Mouse (Mus musculus): ENCODE measurements around the gene Klk12.

DNA sequence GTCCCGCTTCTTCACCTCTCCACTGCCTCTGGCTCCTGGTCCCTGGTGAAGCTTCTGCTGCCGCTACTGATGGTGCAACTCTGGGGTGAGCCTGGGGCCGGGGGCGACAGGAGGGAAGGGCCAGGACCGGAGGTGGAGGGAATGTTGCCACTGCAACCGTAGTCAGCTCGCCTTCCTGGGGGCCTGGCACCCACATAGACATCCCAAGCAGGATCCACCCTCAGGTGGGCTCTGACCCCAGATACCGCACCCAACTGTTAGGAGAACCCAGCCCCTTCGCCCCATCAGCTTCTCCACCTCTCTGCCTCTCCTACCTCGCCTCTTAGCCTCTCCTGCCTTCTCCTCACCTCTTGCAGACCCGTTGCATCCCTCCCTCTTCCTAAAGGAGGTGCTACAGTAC lies 12.8 kb downstream of the Klk12 start:
- TF ChIP-seq CTCF (IDR thresholded peaks at IDR 0.05; ENCODE audit: low read depth, low read length) (no peak), GATA1 (IDR thresholded peaks at IDR 0.05; ENCODE audit: borderline replicate concordance, low read length) (no peak), TAL1 (conservative IDR thresholded peaks at IDR 0.05; ENCODE audit: low read depth, low read length) (no peak), POLR2AphosphoS5 (IDR thresholded peaks at IDR 0.05; ENCODE audit: insufficient replicate concordance, low read depth, low read length) (no peak), GATA2 (IDR thresholded peaks at IDR 0.05; ENCODE audit: borderline replicate concordance, low read depth, low read length) (no peak)

Data from G1E (cell line).